Mouse (Mus musculus) spleen, postnatal 36 days (tissue): ENCODE measurements around the gene Hsd17b14.
"Not testable (repeated sequence)": the region's sequence is repeated elsewhere in the genome, so short reads cannot be mapped to it uniquely, and the experiment has no call there.

Experiments used
- DNase-seq, 2 experiments: peaks; one replicate each; pipeline ENCODE4 v3.0.0; 2022; ENCODE audit warnings: low spot score in 2 of 2, mixed read lengths in 1 of 2

The Hsd17b14 gene

GRCm38 (mm10) chr7:45554744-45555143 lies at the start of gene Hsd17b14:
Gene Hsd17b14 (plus strand): TSS chr7:45554893.
- DNase-seq, result no peak

- DNase-seq, result no peak
These were observed 47.1 kb upstream of the Hsd17b14 start for GRCm38 (mm10) chr7:45507583-45507982.

- DNase-seq, result peak; percentile 56 to 82
These were observed 46.1 kb upstream of the Hsd17b14 start for GRCm38 (mm10) chr7:45508561-45508960.

GRCm38 (mm10) chr7:45509181-45509882 lies 45.4 kb upstream of the Hsd17b14 start:
- DNase-seq, result no peak

GRCm38 (mm10) chr7:45509912-45510787 lies 44.5 kb upstream of the Hsd17b14 start, which contains the start of gene Nucb1:
Gene Nucb1 (minus strand): TSS chr7:45510406.
- peak; percentile 92 to 96 for DNase-seq

GRCm38 (mm10) chr7:45514411-45514810 lies 40.3 kb upstream of the Hsd17b14 start:
- no peak for DNase-seq

- no peak for DNase-seq
These were observed 39.3 kb upstream of the Hsd17b14 start for GRCm38 (mm10) chr7:45515436-45515835.

GRCm38 (mm10) chr7:45516846-45517245 lies 37.8 kb upstream of the Hsd17b14 start:
- not testable (repeated sequence) for DNase-seq

- DNase-seq, result no peak
These were observed 36.1 kb upstream of the Hsd17b14 start for GRCm38 (mm10) chr7:45518618-45519017.

- no peak for DNase-seq
These were observed 35.2 kb upstream of the Hsd17b14 start for GRCm38 (mm10) chr7:45519345-45520120.

- no peak for DNase-seq
These were observed 34.1 kb upstream of the Hsd17b14 start for GRCm38 (mm10) chr7:45520605-45521004.

- peak; percentile 90 to 93 for DNase-seq
These were observed 32.9 kb upstream of the Hsd17b14 start for GRCm38 (mm10) chr7:45521728-45522184.

GRCm38 (mm10) chr7:45522194-45522752 lies 32.4 kb upstream of the Hsd17b14 start:
- DNase-seq, result no peak

- DNase-seq, result peak in 1 of 2 experiments; percentile 37
These were observed 31.6 kb upstream of the Hsd17b14 start for GRCm38 (mm10) chr7:45522957-45523676.

GRCm38 (mm10) chr7:45523678-45524170 lies 31.0 kb upstream of the Hsd17b14 start:
- DNase-seq, result no peak

GRCm38 (mm10) chr7:45524841-45525621 lies 29.7 kb upstream of the Hsd17b14 start:
- peak; percentile 73 to 82 for DNase-seq

- peak; percentile 89 to 93 for DNase-seq
These were observed 28.8 kb upstream of the Hsd17b14 start, which contains the start of the genes Ppp1r15a and Plekha4 for GRCm38 (mm10) chr7:45525809-45526473. Gene Ppp1r15a (minus strand): TSS chr7:45526268. Gene Plekha4 (plus strand): TSS chr7:45526330.

- peak; percentile 46 to 60 for DNase-seq
These were observed 28.1 kb upstream of the Hsd17b14 start for GRCm38 (mm10) chr7:45526474-45527120.
